Mouse (Mus musculus): ENCODE measurements around the gene Uvrag. TPM values are rescaled to one million over a fixed set of nuclear protein-coding genes. Genes with fewer than 3 reads are reported as not detected.

Gene Uvrag
- total and polyA plus RNA-seq, 3 experiments = 15.0 to 19.5 TPM; not detected in 1

- Histone ChIP-seq H3K4me3 (ENCODE audit: control insufficient read depth in 1 of 2, insufficient read depth in 1 of 2, low read depth in 2 of 2, low read length in 2 of 2) (no peak overlapping the region), H3K36me3 (ENCODE audit: control insufficient read depth in 1 of 2, insufficient read depth in 2 of 2, low read length in 2 of 2) (no peaks in the 10 kb centered on the region; a peak in 1 of 4 replicates), H3K9ac (ENCODE audit: control insufficient read depth, low read depth, low read length, poor library complexity, severe bottlenecking) (no peak overlapping the region), H3K9me3 (replicated peaks; ENCODE audit: insufficient read depth, low read length) (no peaks in the 10 kb centered on the region), H3K27me3 (ENCODE audit: control insufficient read depth in 1 of 2, insufficient read depth in 2 of 2, low read length in 2 of 2) (no peaks in the 10 kb centered on the region), H3K27ac (ENCODE audit: control insufficient read depth, low read depth, low read length) (no peak overlapping the region), H3K4me1 (ENCODE audit: control insufficient read depth in 1 of 2, insufficient read depth in 2 of 2, low read length in 2 of 2) (no peaks in the 10 kb centered on the region), H3K79me2 (ENCODE audit: control insufficient read depth, insufficient read depth, low read length, poor library complexity) (peaks cover 5% of the 10 kb centered on the region; the same call in 1 of the 2 replicates)
- TF ChIP-seq USF1 (IDR thresholded peaks at IDR 0.05; ENCODE audit: low read depth, low read length) = no peak
- TF ChIP-seq HCFC1 (IDR thresholded peaks at IDR 0.05; ENCODE audit: low read depth, low read length) = no peak
- no peak for TF ChIP-seq POLR2AphosphoS2 (IDR thresholded peaks at IDR 0.05; ENCODE audit: low read length)
- no peak for TF ChIP-seq RAD21 (IDR thresholded peaks at IDR 0.05; ENCODE audit: low read depth, low read length)
- no peak for TF ChIP-seq MAX (IDR thresholded peaks at IDR 0.05; ENCODE audit: low read length)
- no peak for TF ChIP-seq MAZ (IDR thresholded peaks at IDR 0.05; ENCODE audit: low read depth, low read length)
- TF ChIP-seq NELFE (IDR thresholded peaks at IDR 0.05; ENCODE audit: low read depth, low read length) = no peak
- TF ChIP-seq NRF1 (IDR thresholded peaks at IDR 0.05; ENCODE audit: insufficient read depth, low read depth, low read length, poor library complexity, severe bottlenecking) = no peak
- no peak for TF ChIP-seq ELF1 (IDR thresholded peaks at IDR 0.05; ENCODE audit: low read depth, low read length)
- TF ChIP-seq ZNF384 (IDR thresholded peaks at IDR 0.05; ENCODE audit: low read depth, low read length) = no peak
- no peak for TF ChIP-seq TAL1 (IDR thresholded peaks at IDR 0.05; ENCODE audit: low read length)
- DNase-seq (ENCODE audit: low read depth, low spot score) = no peak
Observed at GRCm38 (mm10) chr7:99132597-99132996, 8.3 kb downstream of the Uvrag start.

DNA sequence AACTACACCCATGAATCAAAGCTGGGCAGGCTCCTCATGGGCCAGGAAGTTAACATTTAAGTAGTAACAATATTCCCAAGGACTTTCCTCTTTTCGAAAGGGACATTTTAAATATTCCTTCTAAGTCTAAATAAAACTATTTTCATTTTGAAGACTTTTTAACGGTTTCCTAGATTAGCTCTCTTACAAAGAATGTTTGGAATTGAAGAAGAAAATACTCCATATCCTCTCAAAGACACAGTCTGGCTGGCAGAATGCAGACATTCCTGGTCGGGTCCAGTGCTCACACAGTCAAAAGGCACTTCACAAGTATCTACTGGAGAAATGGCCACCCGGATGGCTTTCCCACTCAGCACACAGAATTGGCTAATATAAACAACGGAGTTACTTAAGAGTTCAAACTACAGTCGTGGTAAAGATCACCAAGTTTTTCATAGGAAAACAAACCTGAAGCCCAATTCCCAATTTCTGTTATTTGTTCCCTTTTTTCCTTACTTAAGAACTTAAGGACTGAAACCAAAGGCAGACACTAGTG is 9.1 kb downstream of the Uvrag start:
- H3K4me3 ChIP-seq (ENCODE audit: control insufficient read depth in 1 of 2, insufficient read depth in 1 of 2, low read depth in 2 of 2, low read length in 2 of 2) = no peak overlapping the region
- H3K4me1 ChIP-seq (ENCODE audit: control insufficient read depth in 1 of 2, insufficient read depth in 2 of 2, low read length in 2 of 2) = no peaks in the 10 kb centered on the region
- TF ChIP-seq NRF1 (IDR thresholded peaks at IDR 0.05; ENCODE audit: insufficient read depth, low read depth, low read length, poor library complexity, severe bottlenecking) = no peak
- no peak for TF ChIP-seq E2F4 (IDR thresholded peaks at IDR 0.05; ENCODE audit: borderline replicate concordance, low read depth, low read length)
- no peak for TF ChIP-seq MEF2A (IDR thresholded peaks at IDR 0.05; ENCODE audit: extremely low read depth, insufficient replicate concordance, low read depth, low read length, poor library complexity, severe bottlenecking)
- no peak for TF ChIP-seq POLR2A (IDR thresholded peaks at IDR 0.05; ENCODE audit: control insufficient read depth in 1 of 2, insufficient read depth in 1 of 2, low read depth in 1 of 2, low read length in 2 of 2, poor library complexity in 1 of 2)
- no peak for TF ChIP-seq MAFK (IDR thresholded peaks at IDR 0.05; ENCODE audit: borderline replicate concordance, low read depth, low read length)
- TF ChIP-seq JUND (IDR thresholded peaks at IDR 0.05; ENCODE audit: low read depth, low read length) = no peak
- TF ChIP-seq ZNF384 (IDR thresholded peaks at IDR 0.05; ENCODE audit: low read depth, low read length) = no peak
- TF ChIP-seq USF2 (IDR thresholded peaks at IDR 0.05; ENCODE audit: borderline replicate concordance in 1 of 2, insufficient read depth in 1 of 2, low read depth in 1 of 2, low read length in 2 of 2) = no peak
- no peak for TF ChIP-seq ELF1 (IDR thresholded peaks at IDR 0.05; ENCODE audit: low read depth, low read length)
- TF ChIP-seq USF1 (IDR thresholded peaks at IDR 0.05; ENCODE audit: low read depth, low read length) = no peak
- TF ChIP-seq BHLHE40 (IDR thresholded peaks at IDR 0.05; ENCODE audit: borderline replicate concordance, low read depth, low read length) = no peak
- TF ChIP-seq CHD1 (IDR thresholded peaks at IDR 0.05; ENCODE audit: low read depth, low read length) = no peak
- TF ChIP-seq EP300 (IDR thresholded peaks at IDR 0.05; ENCODE audit: low read depth in 1 of 2, low read length in 2 of 2) = no peak
- no peak for TF ChIP-seq SMC3 (IDR thresholded peaks at IDR 0.05; ENCODE audit: low read depth, low read length)
- TF ChIP-seq GABPA (IDR thresholded peaks at IDR 0.05; ENCODE audit: low read depth, low read length) = no peak
- TF ChIP-seq CHD2 (IDR thresholded peaks at IDR 0.05; ENCODE audit: low read length) = no peak
- TF ChIP-seq MYC (IDR thresholded peaks at IDR 0.05; ENCODE audit: low read depth, low read length) = no peak
- TF ChIP-seq POLR2AphosphoS2 (IDR thresholded peaks at IDR 0.05; ENCODE audit: low read length) = no peak
- TF ChIP-seq HCFC1 (IDR thresholded peaks at IDR 0.05; ENCODE audit: low read depth, low read length) = no peak
- H3K79me2 ChIP-seq (ENCODE audit: control insufficient read depth, insufficient read depth, low read length, poor library complexity) = peaks cover 5% of the 10 kb centered on the region; the same call in 1 of the 2 replicates
- H3K27me3 ChIP-seq (ENCODE audit: control insufficient read depth in 1 of 2, insufficient read depth in 2 of 2, low read length in 2 of 2) = no peaks in the 10 kb centered on the region
- no peak overlapping the region for H3K27ac ChIP-seq (ENCODE audit: control insufficient read depth, low read depth, low read length)
- H3K9ac ChIP-seq (ENCODE audit: control insufficient read depth, low read depth, low read length, poor library complexity, severe bottlenecking) = no peak overlapping the region
- DNase-seq (ENCODE audit: low read depth, low spot score) = no peak
- no peaks in the 10 kb centered on the region for H3K9me3 ChIP-seq (replicated peaks; ENCODE audit: insufficient read depth, low read length)
- H3K36me3 ChIP-seq (ENCODE audit: control insufficient read depth in 1 of 2, insufficient read depth in 2 of 2, low read length in 2 of 2) = no peaks in the 10 kb centered on the region; a peak in 1 of 4 replicates
